Mouse (Mus musculus): ENCODE results near the gene Cuta.

- TF ChIP-seq CTCF (IDR thresholded peaks at IDR 0.05; ENCODE audit: borderline replicate concordance, control insufficient read depth, extremely low read depth, insufficient read depth, low read length, poor library complexity) (no peak; the same call in 1 of the 2 replicates), POLR2A (IDR thresholded peaks at IDR 0.05; ENCODE audit: control insufficient read depth, extremely low read depth, insufficient read depth, low read length, poor library complexity) (peak; percentile 34; the same call in 1 of the 2 replicates)
Measured at GRCm38 (mm10) chr17:26932839-26933398, 6.5 kb downstream of the Cuta start, which contains the start of gene Phf1.

Data from thymus, adult 2 months (tissue).